Mouse (Mus musculus) E14TG2a.4 (cell line): ENCODE measurements around the gene Ctnna3.
"Not testable (repeated sequence)": the region's sequence is repeated elsewhere in the genome, so short reads cannot be mapped to it uniquely, and the experiment has no call there.

ENCODE experiments used
- CTCF ChIP-seq: conservative IDR thresholded peaks from 2 replicates; pipeline ENCODE4 v1.5.1; 2014; ENCODE audit warnings: low read length
- NANOG ChIP-seq: IDR thresholded peaks from 2 replicates; pipeline ENCODE4 v1.6.1; 2014; ENCODE audit warnings: borderline replicate concordance, low read length, mixed read lengths

- not testable (repeated sequence) for TF ChIP-seq CTCF, NANOG
Measured at GRCm38 (mm10) chr10:63385897-63386296, 44.0 kb upstream of the Ctnna3 start.
